Mouse (Mus musculus) ES-E14 (cell line): ENCODE results near the gene Gcm2. TPM values are rescaled to one million over a fixed set of nuclear protein-coding genes. Genes with fewer than 3 reads are reported as not detected.

ENCODE experiments used
- DNase-seq: peaks from one replicate; pipeline ENCODE4 v3.0.0-alpha.2; 2013; ENCODE audit warnings: low read depth, low spot score
- H3K27ac ChIP-seq: 2 replicates; pipeline ENCODE4 v1.5.1; 2012; ENCODE audit warnings: low read depth, mild to moderate bottlenecking, low read length, moderate library complexity, mixed read lengths; ENCODE audit not compliant: poor library complexity, insufficient read depth, severe bottlenecking
- H3K36me3 ChIP-seq: 2 replicates; pipeline ENCODE4 v1.6.1; 2012; ENCODE audit warnings: mild to moderate bottlenecking, low read length, moderate library complexity, mixed read lengths; ENCODE audit not compliant: control insufficient read depth, poor library complexity, insufficient read depth, severe bottlenecking
- H3K4me1 ChIP-seq, 2 experiments: fragments of 150-350 bp in 1 of 2; sonication (generic) in 1 of 2; 2 replicates each; pipeline ENCODE4 v1.6.1; 2012; ENCODE audit warnings: low read length in 2 of 2, mild to moderate bottlenecking in 1 of 2, mixed read lengths in 1 of 2; ENCODE audit not compliant: control insufficient read depth in 2 of 2, insufficient read depth in 2 of 2, poor library complexity in 1 of 2
- H3K4me3 ChIP-seq, 2 experiments: fragments of 150-350 bp in 1 of 2; sonication (generic) in 1 of 2; 2 replicates each; pipeline ENCODE4 v1.5.1; 2012; ENCODE audit warnings: low read length in 2 of 2, low read depth in 1 of 2, mild to moderate bottlenecking in 1 of 2, mixed read lengths in 1 of 2; ENCODE audit not compliant: insufficient read depth in 1 of 2, poor library complexity in 1 of 2, severe bottlenecking in 1 of 2
- H3K9ac ChIP-seq: 2 replicates; pipeline ENCODE4 v1.6.1; 2012; ENCODE audit warnings: low read depth, mild to moderate bottlenecking, low read length, mixed read lengths; ENCODE audit not compliant: poor library complexity, insufficient read depth, severe bottlenecking
- H3K9me3 ChIP-seq: fragments of 150-350 bp; sonication (generic); 2 replicates; pipeline ENCODE4 v1.6.1; 2012; ENCODE audit warnings: low read depth, mild to moderate bottlenecking, low read length; ENCODE audit not compliant: control insufficient read depth, insufficient read depth
- CHD2 ChIP-seq: IDR thresholded peaks from 2 replicates; pipeline ENCODE4 v1.6.1; 2014; ENCODE audit warnings: mild to moderate bottlenecking, low read depth, low read length, inconsistent platforms
- HCFC1 ChIP-seq: IDR thresholded peaks from 2 replicates; pipeline ENCODE4 v1.6.1; 2012; ENCODE audit warnings: low read length, inconsistent platforms, borderline replicate concordance; ENCODE audit not compliant: insufficient read depth
- MAFK ChIP-seq: IDR thresholded peaks from 2 replicates; pipeline ENCODE4 v1.6.1; 2014; ENCODE audit warnings: mild to moderate bottlenecking, low read depth, low read length, inconsistent platforms; ENCODE audit not compliant: insufficient read depth
- ZC3H11A ChIP-seq: IDR thresholded peaks from 2 replicates; pipeline ENCODE4 v1.6.1; 2012; ENCODE audit warnings: low read depth, mild to moderate bottlenecking, inconsistent platforms, low read length, borderline replicate concordance
- ZNF384 ChIP-seq: IDR thresholded peaks from 2 replicates; pipeline ENCODE4 v1.6.1; 2012; ENCODE audit warnings: low read depth, low read length, inconsistent platforms
- in situ Hi-C, 2 experiments: fragments of 600-800 bp; cut with MboI; formaldehyde crosslinking; loops; one replicate each; pipeline ENCODE4 v1.15.1; 2025; ENCODE audit warnings: low sequenced_read_pairs in 2 of 2, inconsistent platforms in 1 of 2; ENCODE audit not compliant: unreplicated experiment in 2 of 2
- total RNA-seq: library from RNA; depleted of rRNA; stranded (reverse); fragments of 300-350 nt; gene quantifications from 2 replicates; pipeline ENCODE4 v1.2.3, GENCODE M21; 2012

Gene Gcm2
- total RNA-seq, 1 experiment = 0.40 TPM

DNA sequence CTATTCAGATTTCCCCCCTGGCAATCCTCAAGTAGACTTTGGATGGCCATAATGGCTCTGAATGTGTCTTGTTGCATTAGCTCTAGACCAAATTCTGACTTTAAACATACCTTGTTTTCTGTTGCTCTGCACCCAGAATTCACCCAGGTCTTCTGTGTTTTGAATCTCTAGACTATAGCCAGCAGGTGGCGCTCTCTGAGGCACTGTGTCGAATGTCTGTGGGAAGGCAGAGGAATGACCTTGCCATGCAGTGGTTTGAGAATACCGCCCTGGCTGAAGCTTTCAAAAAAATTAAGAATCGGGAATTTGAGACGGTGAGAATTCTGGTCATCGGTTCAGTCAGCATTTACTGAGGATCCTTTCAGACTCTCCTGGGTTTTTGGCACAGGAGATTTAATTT, 24.1 kb upstream of the Gcm2 start:
- Histone ChIP-seq H3K27ac (no peak overlapping the region), H3K4me3 (no peak overlapping the region), H3K36me3 (no peaks in the 10 kb centered on the region), H3K9me3 (no peaks in the 10 kb centered on the region), H3K9ac (no peak overlapping the region), H3K4me1 (0 out of 4 replicates have a peak, but pooled peaks cover 0 to 2% of the 10 kb centered on the region in 2 experiments)
- TF ChIP-seq HCFC1 = no peak
- peak; percentile 67 for TF ChIP-seq ZC3H11A
- peak; percentile 65; the same call in 1 of the 2 replicates for TF ChIP-seq ZNF384
- in situ Hi-C loops = no loop called here
- DNase-seq = peak; percentile 79

DNA sequence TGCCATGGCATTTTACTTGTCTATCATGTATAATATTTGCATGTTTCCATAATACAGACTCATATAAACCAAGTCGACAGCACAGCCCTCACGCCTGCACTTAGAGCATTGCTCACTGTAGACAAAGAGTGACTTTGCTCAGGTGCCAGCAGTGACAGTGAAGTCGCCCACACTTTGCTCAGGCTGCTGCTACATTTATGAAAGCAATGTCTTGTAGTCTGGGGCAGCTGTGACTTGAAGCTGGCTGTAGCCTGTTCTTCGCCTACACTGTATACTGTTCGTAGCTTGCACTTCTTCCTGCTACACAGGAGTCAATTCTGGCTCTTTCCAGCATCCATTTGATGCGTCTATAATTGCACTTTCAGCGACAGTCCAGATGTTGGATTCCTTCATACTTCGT, 18.2 kb upstream of the Gcm2 start:
- TF ChIP-seq MAFK = no peak
- no peak for TF ChIP-seq ZNF384
- no peak for TF ChIP-seq CHD2
- no peak for TF ChIP-seq ZC3H11A
- TF ChIP-seq HCFC1 = no peak
- Histone ChIP-seq H3K4me3 (no peak overlapping the region), H3K9me3 (no peaks in the 10 kb centered on the region), H3K36me3 (no peaks in the 10 kb centered on the region), H3K4me1 (0 out of 4 replicates have a peak, but pooled peaks cover 0 to 2% of the 10 kb centered on the region in 2 experiments), H3K27ac (no peak overlapping the region), H3K9ac (no peak overlapping the region)
- in situ Hi-C loops = no loop called here
- DNase-seq = no peak

DNA sequence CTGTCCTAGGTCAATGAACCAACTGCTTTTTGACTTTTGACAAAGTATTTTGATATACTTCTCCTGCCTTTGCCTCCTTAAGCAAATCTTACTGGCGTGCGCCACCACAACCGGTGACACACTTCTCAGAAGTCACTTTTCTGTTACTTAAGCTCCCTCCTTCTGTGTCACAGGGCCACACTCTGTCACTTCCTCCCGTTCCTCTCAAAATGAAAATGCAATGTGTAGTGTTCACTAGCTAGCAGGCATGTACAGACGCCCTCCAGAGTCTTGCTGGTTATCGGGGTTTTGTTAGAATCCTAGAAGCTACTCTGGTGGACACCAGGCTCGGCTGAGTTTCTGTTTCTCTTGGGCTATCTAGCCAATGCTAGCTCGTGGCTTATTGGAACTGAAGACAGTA, 17.5 kb upstream of the Gcm2 start:
- in situ Hi-C loops = no loop called here
- TF ChIP-seq MAFK (no peak), HCFC1 (no peak), ZC3H11A (no peak), CHD2 (no peak), ZNF384 (no peak)
- Histone ChIP-seq H3K4me3 (no peak overlapping the region), H3K27ac (no peak overlapping the region), H3K9ac (no peak overlapping the region), H3K9me3 (no peaks in the 10 kb centered on the region), H3K36me3 (no peaks in the 10 kb centered on the region), H3K4me1 (0 out of 4 replicates have a peak, but pooled peaks cover 0 to 2% of the 10 kb centered on the region in 2 experiments)
- DNase-seq = no peak

GRCm38 (mm10) chr13:41123666-41124225, 12.9 kb upstream of the Gcm2 start:
- Histone ChIP-seq H3K4me3 (no peak overlapping the region), H3K9me3 (no peaks in the 10 kb centered on the region), H3K4me1 (no peaks in the 10 kb centered on the region), H3K9ac (no peak overlapping the region), H3K36me3 (no peaks in the 10 kb centered on the region), H3K27ac (no peak overlapping the region)
- TF ChIP-seq ZC3H11A = no peak
- TF ChIP-seq HCFC1 = no peak
- no peak for TF ChIP-seq CHD2
- in situ Hi-C loops = no loop called here
- DNase-seq = no peak
